Mouse (Mus musculus): ENCODE measurements around the gene Rab26. TPM values are rescaled to one million over a fixed set of nuclear protein-coding genes. Genes with fewer than 3 reads are reported as not detected.
A peak's percentile ranks its signal among the peaks of the same experiment; 100 is the strongest.

Gene Rab26
- total and polyA plus RNA-seq, 2 experiments from 2014 or later = 4.4 to 15.5 TPM

DNA sequence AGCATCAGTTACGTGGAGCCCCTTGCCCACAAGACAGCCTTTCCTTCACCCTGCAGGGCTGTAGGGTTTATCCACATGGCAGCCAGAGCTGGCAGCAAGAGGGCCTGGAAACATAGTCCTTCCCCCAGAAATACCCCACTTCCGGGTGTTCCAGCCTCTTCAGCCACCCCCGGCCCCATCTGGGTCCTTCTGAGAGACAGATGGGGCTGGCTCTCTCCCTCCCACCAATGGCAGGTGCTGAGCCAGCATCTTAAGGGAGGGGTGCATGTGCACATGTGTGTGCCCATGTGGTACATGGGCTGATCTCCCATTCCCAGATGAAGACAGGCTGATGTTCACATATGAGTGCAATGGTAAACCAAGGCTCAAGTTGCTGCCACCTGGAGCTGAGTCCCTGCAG, 38.6 kb downstream of the Rab26 start:
- H3K36me3 ChIP-seq (ENCODE audit: insufficient read depth, low read length) = peaks cover 44% of the 10 kb centered on the region
- 80% methylated on average over 3 of the region's 3 CpGs for WGBS

GRCm38 (mm10) chr17:24494627-24495335, 39.2 kb downstream of the Rab26 start:
- H3K4me2 ChIP-seq (ENCODE audit: low read depth, low read length, poor library complexity, severe bottlenecking) = no peak overlapping the region
- peaks cover 10% of the 10 kb centered on the region for H3K4me1 ChIP-seq (ENCODE audit: insufficient read depth, low read length)
- no peaks in the 10 kb centered on the region for H3K27me3 ChIP-seq (ENCODE audit: insufficient read depth, low read length)
- ATAC-seq (ENCODE audit: low FRiP score) = peak; percentile 65
- peaks cover 40% of the 10 kb centered on the region for H3K36me3 ChIP-seq (ENCODE audit: insufficient read depth, low read length)
- DNase-seq (ENCODE audit: low spot score) = peak; percentile 78
- peak; percentile 71 for TF ChIP-seq CTCF (IDR thresholded peaks at IDR 0.05)
- no peak overlapping the region for H3K9ac ChIP-seq (replicated peaks; ENCODE audit: low read length, poor library complexity, severe bottlenecking)
- no peaks in the 10 kb centered on the region for H3K9me3 ChIP-seq (ENCODE audit: low read length)
- peak overlapping the region; percentile 38; the same call in 1 of the 2 replicates for H3K27ac ChIP-seq (ENCODE audit: low read depth, low read length)
- 43% methylated on average over 2 of the region's 2 CpGs for WGBS
- H3K4me3 ChIP-seq (ENCODE audit: low read depth, low read length) = no peak overlapping the region

More for the DNA sequence above, 38.6 kb downstream of the Rab26 start:
- TF ChIP-seq CTCF (IDR thresholded peaks at IDR 0.05) = no peak
- Histone ChIP-seq H3K9ac (replicated peaks; ENCODE audit: low read length, poor library complexity, severe bottlenecking) (no peak overlapping the region), H3K9me3 (ENCODE audit: low read length) (no peaks in the 10 kb centered on the region), H3K27me3 (ENCODE audit: insufficient read depth, low read length) (no peaks in the 10 kb centered on the region), H3K4me1 (ENCODE audit: insufficient read depth, low read length) (peaks cover 4% of the 10 kb centered on the region), H3K4me3 (ENCODE audit: low read depth, low read length) (no peak overlapping the region), H3K4me2 (ENCODE audit: low read depth, low read length, poor library complexity, severe bottlenecking) (no peak overlapping the region), H3K27ac (ENCODE audit: low read depth, low read length) (peak overlapping the region; percentile 8; the same call in 1 of the 2 replicates)
- DNase-seq (ENCODE audit: low spot score) (peak; percentile 28), ATAC-seq (ENCODE audit: low FRiP score) (no peak)

DNA sequence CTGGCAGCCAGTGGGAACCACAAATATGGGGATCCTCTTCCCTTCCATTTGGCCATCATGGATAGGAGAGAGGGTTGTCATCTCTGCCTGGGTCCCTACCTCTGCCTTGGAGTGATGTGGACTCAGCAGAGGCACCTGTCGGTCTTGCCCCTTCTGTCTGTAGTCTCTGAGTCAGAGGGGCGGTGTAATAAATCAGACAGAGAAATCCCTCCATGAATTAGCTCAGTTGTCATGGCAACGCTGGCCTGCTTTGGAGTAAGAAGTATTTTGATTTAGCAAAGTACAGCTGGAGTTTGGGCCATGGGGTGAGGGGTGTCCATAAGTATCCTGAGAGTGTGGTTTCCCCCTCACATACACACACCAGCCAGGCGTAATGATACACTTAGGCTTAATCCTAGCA, 43.6 kb downstream of the Rab26 start:
- peak overlapping the region; percentile 98 for H3K27ac ChIP-seq (ENCODE audit: low read depth, low read length)
- H3K9me3 ChIP-seq (ENCODE audit: low read length) = no peaks in the 10 kb centered on the region
- peaks cover 14% of the 10 kb centered on the region for H3K4me1 ChIP-seq (ENCODE audit: insufficient read depth, low read length)
- H3K9ac ChIP-seq (replicated peaks; ENCODE audit: low read length, poor library complexity, severe bottlenecking) = peak overlapping the region; percentile 99
- peak overlapping the region; percentile 84 for H3K4me2 ChIP-seq (ENCODE audit: low read depth, low read length, poor library complexity, severe bottlenecking)
- H3K36me3 ChIP-seq (ENCODE audit: insufficient read depth, low read length) = no peaks in the 10 kb centered on the region
- DNase-seq (ENCODE audit: low spot score) = peak; percentile 62
- no peak for ATAC-seq (ENCODE audit: low FRiP score)
- peak overlapping the region; percentile 93; the same call in 1 of the 2 replicates for H3K4me3 ChIP-seq (ENCODE audit: low read depth, low read length)
- TF ChIP-seq CTCF (IDR thresholded peaks at IDR 0.05) = no peak
- H3K27me3 ChIP-seq (ENCODE audit: insufficient read depth, low read length) = no peaks in the 10 kb centered on the region
- WGBS = 46% methylated on average over 4 of the region's 4 CpGs

DNA sequence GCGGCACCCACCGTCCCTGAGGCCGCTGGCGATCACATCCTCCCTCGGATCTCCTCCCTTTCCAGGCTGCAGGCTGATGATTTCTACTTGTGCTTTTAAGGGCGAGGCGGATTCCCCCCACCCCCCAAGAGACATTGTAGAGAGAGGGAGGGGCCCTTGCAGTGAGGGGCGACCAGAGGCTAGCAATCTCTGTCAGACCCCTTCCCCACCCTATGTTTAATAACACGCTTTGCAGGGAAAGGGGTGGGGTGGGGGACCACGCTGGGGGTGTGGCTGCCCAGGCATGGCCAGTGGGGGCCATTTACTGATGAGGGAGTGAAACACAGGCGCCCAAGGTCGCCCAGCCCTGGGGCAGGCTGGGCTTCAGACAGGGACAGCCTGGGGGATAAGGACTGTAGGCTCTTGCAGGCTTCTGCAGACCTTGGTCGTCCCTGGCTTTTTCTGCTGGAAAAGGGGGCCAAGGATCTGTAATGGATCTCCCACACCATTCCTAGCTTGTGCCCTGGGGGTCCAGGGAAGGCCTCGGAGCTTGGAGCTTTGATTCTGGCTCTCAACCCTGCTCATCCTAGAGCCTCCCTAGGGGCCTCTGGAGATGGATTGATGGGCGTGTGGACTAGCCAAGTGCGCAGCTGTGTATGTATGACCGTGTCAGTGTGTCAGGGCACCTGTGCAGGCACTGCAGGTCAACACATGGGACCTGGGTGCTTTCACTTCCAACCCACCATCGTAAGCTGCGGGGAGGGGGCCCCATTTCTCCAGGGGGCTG, 44.6 kb downstream of the Rab26 start:
- Histone ChIP-seq H3K4me3 (ENCODE audit: low read depth, low read length) (peak overlapping the region; percentile 93), H3K36me3 (ENCODE audit: insufficient read depth, low read length) (no peaks in the 10 kb centered on the region), H3K27me3 (ENCODE audit: insufficient read depth, low read length) (no peaks in the 10 kb centered on the region), H3K9me3 (ENCODE audit: low read length) (no peaks in the 10 kb centered on the region), H3K9ac (replicated peaks; ENCODE audit: low read length, poor library complexity, severe bottlenecking) (peak overlapping the region; percentile 99), H3K4me2 (ENCODE audit: low read depth, low read length, poor library complexity, severe bottlenecking) (peak overlapping the region; percentile 84), H3K4me1 (ENCODE audit: insufficient read depth, low read length) (peaks cover 17% of the 10 kb centered on the region), H3K27ac (ENCODE audit: low read depth, low read length) (peak overlapping the region; percentile 98)
- no peak for TF ChIP-seq CTCF (IDR thresholded peaks at IDR 0.05)
- peak; percentile 41 for DNase-seq (ENCODE audit: low spot score)
- 12% methylated on average over 19 of the region's 19 CpGs for WGBS
- ATAC-seq (ENCODE audit: low FRiP score) = peak; percentile 42

GRCm38 (mm10) chr17:24488662-24489264, 45.2 kb downstream of the Rab26 start:
- H3K27ac ChIP-seq (ENCODE audit: low read depth, low read length) = peak overlapping the region; percentile 98
- H3K4me1 ChIP-seq (ENCODE audit: insufficient read depth, low read length) = peaks cover 17% of the 10 kb centered on the region
- DNase-seq (ENCODE audit: low spot score) (peak; percentile 63), ATAC-seq (ENCODE audit: low FRiP score) (peak; percentile 83)
- peak overlapping the region; percentile 84 for H3K4me2 ChIP-seq (ENCODE audit: low read depth, low read length, poor library complexity, severe bottlenecking)
- no peak for TF ChIP-seq CTCF (IDR thresholded peaks at IDR 0.05)
- peak overlapping the region; percentile 93 for H3K4me3 ChIP-seq (ENCODE audit: low read depth, low read length)
- H3K9me3 ChIP-seq (ENCODE audit: low read length) = no peaks in the 10 kb centered on the region
- H3K36me3 ChIP-seq (ENCODE audit: insufficient read depth, low read length) = no peaks in the 10 kb centered on the region
- WGBS = under 1% methylated on average over 51 of the region's 81 CpGs
- H3K27me3 ChIP-seq (ENCODE audit: insufficient read depth, low read length) = no peaks in the 10 kb centered on the region
- H3K9ac ChIP-seq (replicated peaks; ENCODE audit: low read length, poor library complexity, severe bottlenecking) = peak overlapping the region; percentile 99

Data from midbrain, postnatal 0 days (tissue).